Mouse (Mus musculus) fat pad, adult 2 months (tissue): Measurements from ENCODE around the gene Palm.
"Not testable (repeated sequence)": the region's sequence is repeated elsewhere in the genome, so short reads cannot be mapped to it uniquely, and the experiment has no call there.

Experiments used
- DNase-seq: peaks from one replicate; pipeline ENCODE4 v3.0.0-alpha.2; 2011; ENCODE audit warnings: low read depth, low spot score; ENCODE audit errors: extremely low read depth

The Palm gene

GRCm38 (mm10) chr10:79793051-79793737 is at the start of gene Palm:
Gene Palm (plus strand): TSS chr10:79793572.
- no peak for DNase-seq

- no peak for DNase-seq
These were observed 49.6 kb upstream of the Palm start for GRCm38 (mm10) chr10:79743650-79744365.

DNA sequence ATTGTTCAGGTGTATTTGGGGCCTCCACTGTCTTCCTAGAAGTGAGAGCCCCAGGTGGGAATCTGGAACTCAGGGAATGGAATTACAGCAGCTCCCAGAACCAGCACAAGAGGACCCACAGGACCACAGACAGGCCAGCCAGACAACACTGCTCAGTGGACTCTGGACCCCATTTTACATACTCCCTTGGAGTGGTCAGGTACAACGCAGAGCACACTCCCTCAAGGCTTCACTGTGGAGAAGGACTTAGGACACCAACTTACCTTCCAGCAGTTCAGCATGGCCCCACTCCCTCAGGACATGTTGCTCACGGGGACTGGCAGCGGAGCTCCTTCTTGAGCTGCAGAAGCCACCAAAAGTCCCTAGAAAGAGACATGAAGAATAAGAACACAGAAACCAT is 48.0 kb upstream of the Palm start:
- DNase-seq = no peak

- DNase-seq = peak; percentile 78
These were observed 47.2 kb upstream of the Palm start, which contains the start of gene Polrmt for GRCm38 (mm10) chr10:79745898-79746773. Gene Polrmt (minus strand): TSS chr10:79746581.

DNA sequence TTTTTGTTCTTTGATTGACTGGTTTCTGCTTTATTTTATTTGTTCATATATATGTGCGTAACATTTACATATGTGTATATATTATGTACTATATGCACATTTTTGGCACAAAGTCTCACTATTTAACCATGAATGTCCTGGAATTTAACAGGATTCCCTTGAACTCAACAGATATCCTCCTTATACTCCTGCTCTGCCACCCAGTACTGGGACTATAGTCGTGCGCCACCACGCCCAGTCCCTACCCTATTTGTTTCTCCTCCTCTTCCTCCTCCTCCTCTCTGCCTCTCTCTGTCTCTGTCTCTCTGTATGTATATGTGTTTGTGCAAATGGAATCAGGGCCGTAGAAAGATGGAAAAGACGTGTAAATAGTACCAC is 46.6 kb upstream of the Palm start:
- DNase-seq = no peak

DNA sequence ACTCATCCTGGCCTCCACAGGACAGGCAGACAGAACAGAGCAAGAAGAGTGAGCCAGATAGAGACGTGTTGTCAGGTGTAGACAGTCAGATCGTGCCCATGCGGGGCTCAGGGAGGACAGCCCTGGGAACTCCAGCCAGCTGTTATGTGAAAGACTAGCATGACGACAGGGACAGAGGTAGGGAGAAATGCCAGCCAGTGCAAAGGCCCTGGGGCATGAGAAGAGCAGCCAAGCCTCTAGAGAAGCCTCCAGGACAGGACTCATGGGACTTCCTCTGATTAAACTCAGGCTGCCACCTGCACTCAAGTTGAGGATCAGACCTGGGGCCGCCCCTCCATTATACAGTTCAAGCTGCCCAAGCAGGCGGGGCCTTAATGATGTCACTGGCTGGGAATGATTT is 44.9 kb upstream of the Palm start:
- DNase-seq = no peak

GRCm38 (mm10) chr10:79754856-79755516 is 38.4 kb upstream of the Palm start, which contains the start of gene Fgf22:
Gene Fgf22 (plus strand): TSS chr10:79755076.
- DNase-seq = no peak

DNA sequence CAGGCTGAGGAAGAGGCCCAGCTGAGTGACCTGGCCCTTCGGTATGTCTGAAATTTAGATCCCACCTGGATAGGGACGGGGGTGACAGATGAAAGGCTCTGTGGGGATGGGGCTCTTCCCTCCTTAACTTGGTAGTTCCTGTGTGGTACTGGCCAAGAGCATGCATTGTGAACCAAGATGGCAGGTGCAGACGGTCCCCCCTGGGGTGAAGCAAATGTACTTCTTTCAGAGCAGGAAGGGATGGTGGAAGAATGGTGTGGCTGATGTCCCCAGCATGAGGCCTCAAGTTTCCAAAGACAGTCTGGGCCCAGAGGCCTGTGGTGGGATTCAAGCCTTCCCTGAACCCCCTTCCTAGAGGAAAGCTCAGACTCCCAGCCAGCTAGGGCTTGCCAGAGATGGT is 37.5 kb upstream of the Palm start:
- DNase-seq = no peak

GRCm38 (mm10) chr10:79756660-79757059 is 36.7 kb upstream of the Palm start:
- no peak for DNase-seq

DNA sequence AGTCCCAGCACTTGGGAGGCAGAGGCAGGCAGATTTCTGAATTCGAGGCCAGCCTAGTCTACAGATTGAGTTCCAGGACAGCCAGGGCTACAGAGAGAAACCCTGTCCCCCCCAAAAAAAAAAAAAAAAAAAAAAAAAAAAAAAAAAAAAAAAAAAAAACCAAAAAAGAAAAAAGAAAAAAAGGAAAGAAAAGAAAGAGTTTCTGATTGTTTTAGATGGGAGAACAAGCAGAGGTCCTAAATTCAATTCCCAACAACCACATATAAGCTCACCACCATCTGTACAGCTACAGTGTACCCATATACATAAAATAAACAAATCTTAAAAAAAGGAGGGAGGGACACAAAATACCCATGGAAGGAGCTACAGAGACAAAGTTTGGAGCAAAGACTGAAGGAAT is 33.7 kb upstream of the Palm start:
- DNase-seq = not testable (repeated sequence)

- DNase-seq = no peak
These were observed 32.7 kb upstream of the Palm start for GRCm38 (mm10) chr10:79760603-79761143.

DNA sequence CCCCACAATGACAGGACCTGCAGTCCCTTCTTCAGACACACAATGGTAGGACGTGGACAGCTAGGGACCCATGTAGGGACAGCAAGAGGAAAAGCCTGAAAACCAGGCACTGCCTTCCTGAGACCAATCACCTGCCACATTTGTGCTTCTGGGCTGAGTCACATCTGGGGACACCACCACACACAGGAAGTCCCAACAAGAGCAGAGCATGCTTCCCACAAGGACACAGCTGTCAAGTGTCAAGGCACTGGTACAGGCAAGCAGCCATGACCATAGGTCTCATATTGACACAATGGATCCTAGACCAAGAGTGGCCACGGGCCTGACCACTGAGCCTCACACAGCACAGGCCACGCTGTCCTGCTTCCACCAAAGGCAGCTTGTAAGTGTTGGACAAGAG is 30.5 kb upstream of the Palm start:
- DNase-seq = no peak

DNA sequence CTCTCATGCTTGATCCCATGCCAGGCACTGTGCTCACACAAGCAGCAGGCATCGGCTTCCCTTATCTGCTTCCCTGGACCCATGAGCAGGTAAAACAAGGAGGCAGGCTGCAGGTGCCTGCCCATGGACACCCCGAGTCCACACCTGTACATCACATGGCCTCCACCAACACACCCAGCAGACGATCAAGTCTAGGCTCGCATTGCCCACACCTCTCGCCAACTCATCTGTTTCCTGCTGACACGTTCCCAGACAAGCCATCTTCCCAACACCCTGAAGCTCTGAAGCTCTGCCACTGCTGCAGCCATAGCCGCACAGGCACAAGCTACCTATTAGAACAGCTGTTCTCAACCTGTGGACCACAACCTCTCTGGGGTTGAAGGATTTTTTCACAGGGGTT is 29.1 kb upstream of the Palm start:
- peak; percentile 56 for DNase-seq

- DNase-seq = no peak
These were observed 28.1 kb upstream of the Palm start for GRCm38 (mm10) chr10:79765228-79765745.

DNA sequence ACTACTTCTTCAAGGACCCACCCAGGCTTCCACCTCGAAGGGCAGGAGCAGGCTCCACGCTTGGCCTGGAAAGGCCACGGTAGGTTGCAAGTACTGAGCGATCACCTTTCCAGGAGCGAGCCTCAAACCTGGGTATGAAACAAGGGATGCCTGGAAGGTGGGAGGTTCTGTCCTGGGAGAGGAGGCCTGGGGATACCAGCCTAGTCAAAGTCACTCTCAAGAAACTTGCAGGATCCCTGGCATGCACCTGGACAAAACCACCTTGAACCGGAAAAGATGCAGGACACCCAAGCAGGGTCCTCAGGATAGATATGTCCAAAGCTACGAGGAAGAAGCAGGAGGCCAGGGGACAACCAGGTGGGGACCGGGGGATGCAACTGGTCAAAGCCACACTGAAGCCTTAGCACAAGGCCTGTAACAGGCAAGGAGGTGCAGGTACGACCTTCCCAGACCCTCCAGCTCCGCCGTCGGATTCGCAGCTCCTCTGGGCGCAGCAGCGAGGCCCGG is 27.3 kb upstream of the Palm start:
- DNase-seq = no peak

- DNase-seq = peak; percentile 89
These were observed 26.7 kb upstream of the Palm start, which contains the start of gene Rnf126 for GRCm38 (mm10) chr10:79766508-79767325. Gene Rnf126 (minus strand): TSS chr10:79766952.

DNA sequence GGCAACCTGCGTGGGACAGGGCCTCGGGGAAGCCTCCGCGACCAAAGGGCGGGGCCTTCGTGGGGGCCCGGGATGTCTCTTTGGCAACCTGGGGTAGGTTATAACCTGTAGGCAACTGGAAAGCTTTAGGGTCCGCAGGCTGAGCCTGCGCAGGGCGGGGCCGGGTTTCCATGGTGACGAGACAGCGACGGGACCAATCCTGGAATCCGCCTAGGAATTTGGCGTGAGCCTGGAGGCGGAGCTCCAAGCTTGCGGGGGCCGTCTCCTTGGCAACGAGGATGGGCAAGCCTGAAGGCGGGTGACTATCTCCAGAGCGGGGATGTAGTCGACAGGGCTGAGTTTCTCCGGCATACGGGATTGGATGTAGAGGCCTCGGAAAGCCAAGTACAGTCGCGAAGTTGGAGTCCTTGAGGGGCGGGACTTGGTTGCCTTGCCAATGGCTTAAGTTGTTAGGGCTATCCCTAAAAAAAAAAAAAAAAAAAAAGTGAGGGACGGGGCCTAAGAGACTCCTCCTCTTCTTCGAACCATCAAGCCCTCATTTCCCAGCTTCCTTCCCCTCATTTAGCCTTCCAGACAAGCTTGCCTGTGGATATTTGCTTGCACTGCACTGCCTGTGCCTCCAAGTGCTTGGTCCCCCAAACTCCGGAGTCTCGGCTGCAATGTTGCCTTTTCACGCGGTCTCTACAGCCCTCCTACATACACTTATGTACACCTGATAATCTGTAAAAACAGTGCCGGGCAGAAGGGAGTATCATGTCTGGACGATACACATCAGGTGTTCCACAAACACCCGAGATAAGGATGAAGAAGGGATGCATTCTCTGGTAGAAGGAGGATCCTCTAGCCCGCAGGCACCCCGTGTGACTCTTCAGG is 25.8 kb upstream of the Palm start:
- DNase-seq = peak; percentile 37

DNA sequence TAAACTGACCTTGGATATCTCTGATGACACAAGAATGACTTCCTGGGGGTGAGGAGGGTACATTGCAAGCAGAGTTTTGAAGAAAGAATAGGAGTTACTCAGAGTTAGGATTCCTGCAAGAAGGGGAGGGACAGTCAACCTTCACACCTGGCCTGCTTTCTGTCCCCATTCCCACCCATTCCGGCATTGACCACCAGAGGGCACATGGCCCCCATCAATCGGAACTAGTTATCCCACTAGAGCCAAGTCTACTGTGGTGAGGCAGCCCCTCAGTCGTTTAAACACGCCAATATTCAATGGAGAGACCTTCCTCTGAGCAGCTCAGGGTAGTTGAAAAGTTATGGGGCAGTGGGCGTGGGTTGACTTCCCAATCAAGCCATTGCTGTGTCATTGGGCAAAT is 25.0 kb upstream of the Palm start:
- DNase-seq = no peak
